Mouse (Mus musculus) small intestine, adult 2 months (tissue): ENCODE results near the gene Xcl1.

ENCODE experiments used
- CTCF ChIP-seq: fragments of 200-500 bp; IDR thresholded peaks from 2 replicates; pipeline ENCODE4 v1.5.1; 2012; ENCODE audit warnings: low read depth, mild to moderate bottlenecking, control low read depth, inconsistent platforms, low read length, moderate library complexity, mixed read lengths; ENCODE audit not compliant: insufficient replicate concordance, insufficient read length; ENCODE audit errors: extremely low read depth
- POLR2A ChIP-seq: fragments of 200-500 bp; IDR thresholded peaks from 2 replicates; pipeline ENCODE4 v1.6.1; 2012; ENCODE audit warnings: low read depth, mild to moderate bottlenecking, control low read depth, inconsistent platforms, low read length, moderate library complexity

GRCm38 (mm10) chr1:164975276-164975675 lies 39.9 kb upstream of the Xcl1 start:
- TF ChIP-seq POLR2A (no peak), CTCF (no peak)
